Mouse (Mus musculus) neural tube, embryonic 15.5 days (tissue): ENCODE measurements around the gene E130114P18Rik. TPM values are rescaled to one million over a fixed set of nuclear protein-coding genes. Genes with fewer than 3 reads are reported as not detected.

Source experiments
- ATAC-seq: fragments of 200-750 bp; cut with Nextera tagmentation; 2 replicates; pipeline ENCODE4 v1.8.0; 2017; ENCODE audit warnings: mild to moderate bottlenecking, moderate TSS enrichment, moderate library complexity; ENCODE audit not compliant: low FRiP score
- H3K27ac ChIP-seq: fragments of 300-500 bp; sonication (generic); replicated peaks from 2 replicates; pipeline ENCODE4 v1.5.1; 2015; ENCODE audit warnings: mild to moderate bottlenecking, inconsistent platforms
- H3K27me3 ChIP-seq: fragments of 300-500 bp; sonication (generic); replicated peaks from 2 replicates; pipeline ENCODE4 v1.6.1; 2015; ENCODE audit warnings: inconsistent platforms
- H3K36me3 ChIP-seq: fragments of 300-500 bp; sonication (generic); 2 replicates; pipeline ENCODE4 v1.6.1; 2015; ENCODE audit warnings: inconsistent platforms
- H3K4me1 ChIP-seq: fragments of 300-500 bp; sonication (generic); 2 replicates; pipeline ENCODE4 v1.6.1; 2015; ENCODE audit warnings: inconsistent platforms
- H3K4me2 ChIP-seq: fragments of 300-500 bp; sonication (generic); 2 replicates; pipeline ENCODE4 v1.6.1; 2015; ENCODE audit warnings: inconsistent platforms, mild to moderate bottlenecking, moderate library complexity
- H3K4me3 ChIP-seq: fragments of 300-500 bp; sonication (generic); replicated peaks from 2 replicates; pipeline ENCODE4 v1.5.1; 2015; ENCODE audit warnings: mild to moderate bottlenecking, inconsistent platforms
- H3K9ac ChIP-seq: fragments of 300-500 bp; sonication (generic); replicated peaks from 2 replicates; pipeline ENCODE4 v1.6.1; 2015; ENCODE audit warnings: mild to moderate bottlenecking, inconsistent platforms
- H3K9me3 ChIP-seq: fragments of 300-500 bp; sonication (generic); replicated peaks from 2 replicates; pipeline ENCODE4 v1.6.1; 2016; ENCODE audit warnings: inconsistent platforms
- WGBS: fragments of 180-500 bp; shearing (Covaris S2); methylation state at CpG from one replicate; pipeline ENCODE4 v1.1.7; 2015; ENCODE audit warnings: mixed read lengths; 5-methylcytosine and 5-hydroxymethylcytosine counted together
- polyA plus RNA-seq: library from polyadenylated mRNA; unstranded; fragments of >200 nt; fragmentation: Nextera tagmentation; extraction: Ambion mirVana; gene quantifications from 2 replicates; pipeline ENCODE4 v1.2.1, GENCODE M21; 2015

Gene E130114P18Rik
- polyA plus RNA-seq, 1 experiment from 2014 or later, result 18.4 TPM

GRCm38 (mm10) chr4:97774446-97774950 is 3.4 kb downstream of the E130114P18Rik start:
- H3K4me1 ChIP-seq, result peaks cover 35% of the 10 kb centered on the region
- peak overlapping the region; percentile 79 for H3K27ac ChIP-seq
- WGBS, result 23% methylated on average over 4 of the region's 4 CpGs
- H3K27me3 ChIP-seq, result peaks cover 4% of the 10 kb centered on the region
- no peak overlapping the region for H3K9ac ChIP-seq
- no peak for ATAC-seq
- H3K4me3 ChIP-seq, result peak overlapping the region; percentile 21
- H3K9me3 ChIP-seq, result no peaks in the 10 kb centered on the region
- no peaks in the 10 kb centered on the region for H3K36me3 ChIP-seq
- H3K4me2 ChIP-seq, result peak overlapping the region; percentile 65

- 42% methylated on average over 2 of the region's 2 CpGs for WGBS
- peaks cover 35% of the 10 kb centered on the region for H3K4me1 ChIP-seq
- 0 out of 2 replicates have a peak overlapping the region, but pooled peaks have one; percentile 11 for H3K9ac ChIP-seq
- no peaks in the 10 kb centered on the region for H3K36me3 ChIP-seq
- H3K27ac ChIP-seq, result peak overlapping the region; percentile 68
- no peak for ATAC-seq
- H3K4me3 ChIP-seq, result peak overlapping the region; percentile 53
- peaks cover 4% of the 10 kb centered on the region for H3K27me3 ChIP-seq
- peak overlapping the region; percentile 70 for H3K4me2 ChIP-seq
- no peaks in the 10 kb centered on the region for H3K9me3 ChIP-seq
Measured at GRCm38 (mm10) chr4:97773791-97774190, 4.1 kb downstream of the E130114P18Rik start.

- Histone ChIP-seq H3K36me3 (no peaks in the 10 kb centered on the region), H3K9ac (peak overlapping the region; percentile 47), H3K27ac (peak overlapping the region; percentile 87), H3K9me3 (no peaks in the 10 kb centered on the region), H3K4me2 (peak overlapping the region; percentile 70), H3K4me3 (peak overlapping the region; percentile 53), H3K4me1 (peaks cover 35% of the 10 kb centered on the region), H3K27me3 (peaks cover 4% of the 10 kb centered on the region)
- under 1% methylated on average over 14 of the region's 14 CpGs for WGBS
- ATAC-seq, result peak; percentile 70
Measured at GRCm38 (mm10) chr4:97773110-97773593, 4.7 kb downstream of the E130114P18Rik start.

GRCm38 (mm10) chr4:97772641-97773040 is 5.2 kb downstream of the E130114P18Rik start, which contains the start of gene Nfia:
Gene Nfia, plus strand, starts transcription at chr4:97772734.
- Histone ChIP-seq H3K4me2 (peak within 1 kb of the TSS; percentile 70), H3K9me3 (no peaks in the 10 kb centered on the region), H3K9ac (peak within 1 kb of the TSS; percentile 47), H3K4me1 (peaks cover 35% of the 10 kb centered on the region), H3K4me3 (peak within 1 kb of the TSS; percentile 53), H3K36me3 (no peaks in the 10 kb centered on the region), H3K27ac (peak within 1 kb of the TSS; percentile 87), H3K27me3 (peaks cover 4% of the 10 kb centered on the region)
- no peak for ATAC-seq
- WGBS, result under 1% methylated on average over 9 of the region's 9 CpGs

DNA sequence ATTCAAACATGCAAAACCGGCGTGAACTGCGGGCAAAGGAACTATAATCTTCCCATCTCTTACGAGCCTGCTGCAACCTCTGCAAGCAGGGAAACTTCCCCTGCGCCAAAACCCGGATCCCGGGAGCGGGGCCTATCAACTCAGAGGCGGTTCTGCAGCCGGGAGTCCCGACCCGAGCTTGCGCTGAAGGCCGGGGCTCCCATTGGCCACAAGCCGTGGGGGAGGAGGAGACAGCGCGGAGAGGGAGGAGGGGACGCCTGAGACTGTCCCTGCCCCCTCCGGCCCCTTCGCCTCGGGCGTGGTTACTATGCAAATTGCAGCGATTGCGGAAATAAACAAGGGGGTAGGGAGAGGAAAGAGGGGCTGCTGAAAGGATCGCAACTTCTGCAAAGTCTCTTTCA is 5.8 kb downstream of the E130114P18Rik start:
- Histone ChIP-seq H3K9ac (peak overlapping the region; percentile 47), H3K4me2 (peak overlapping the region; percentile 70), H3K27ac (peak overlapping the region; percentile 87), H3K4me3 (peak overlapping the region; percentile 53), H3K36me3 (no peaks in the 10 kb centered on the region), H3K9me3 (no peaks in the 10 kb centered on the region), H3K27me3 (peaks cover 4% of the 10 kb centered on the region), H3K4me1 (peaks cover 35% of the 10 kb centered on the region)
- ATAC-seq, result peak; percentile 93
- under 1% methylated on average over 25 of the region's 25 CpGs for WGBS

DNA sequence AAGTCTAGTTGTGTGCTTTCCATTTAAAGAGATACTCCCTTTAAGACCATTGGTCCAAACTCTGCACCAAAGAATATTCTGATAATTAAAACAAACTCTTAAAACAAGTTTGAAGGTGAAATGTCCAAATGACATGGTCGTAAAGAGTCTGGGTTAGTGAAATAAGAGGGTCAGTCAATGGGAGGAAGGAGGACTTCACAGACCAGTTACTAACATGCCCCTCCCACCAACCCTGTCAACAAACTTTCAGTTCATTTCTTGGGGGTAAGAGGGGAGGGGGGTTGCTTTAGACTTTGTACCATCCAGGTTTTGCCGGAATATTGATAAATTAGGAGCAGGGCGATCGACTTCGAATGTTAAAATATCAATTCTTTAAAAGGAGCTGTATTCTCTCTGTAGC is 6.5 kb downstream of the E130114P18Rik start:
- WGBS, result 13% methylated on average over 5 of the region's 5 CpGs
- peak overlapping the region; percentile 47 for H3K9ac ChIP-seq

GRCm38 (mm10) chr4:97769861-97770260 is 8.0 kb downstream of the E130114P18Rik start:
- no peak overlapping the region for H3K4me2 ChIP-seq
- no peak overlapping the region for H3K9ac ChIP-seq
- H3K27me3 ChIP-seq, result peaks cover under 1% of the 10 kb centered on the region; the same call in 1 of the 2 replicates
- no CpG with 5 or more reads among the region's 1 CpGs for WGBS
- H3K4me1 ChIP-seq, result peaks cover 16% of the 10 kb centered on the region
- no peak overlapping the region for H3K4me3 ChIP-seq
- H3K9me3 ChIP-seq, result no peaks in the 10 kb centered on the region
- ATAC-seq, result no peak
- H3K36me3 ChIP-seq, result no peaks in the 10 kb centered on the region
- no peak overlapping the region for H3K27ac ChIP-seq

More for the DNA sequence above, 6.5 kb downstream of the E130114P18Rik start:
- Histone ChIP-seq H3K4me2 (peak overlapping the region; percentile 70), H3K27me3 (peaks cover 4% of the 10 kb centered on the region), H3K4me3 (peak overlapping the region; percentile 53), H3K27ac (peak overlapping the region; percentile 87), H3K36me3 (no peaks in the 10 kb centered on the region), H3K9me3 (no peaks in the 10 kb centered on the region), H3K4me1 (peaks cover 29% of the 10 kb centered on the region)
- ATAC-seq, result no peak; the same call in 1 of the 2 replicates

- Histone ChIP-seq H3K4me3 (no peak overlapping the region), H3K36me3 (no peaks in the 10 kb centered on the region), H3K4me1 (peaks cover 5% of the 10 kb centered on the region; the same call in 1 of the 2 replicates), H3K4me2 (no peak overlapping the region), H3K9me3 (no peaks in the 10 kb centered on the region), H3K27ac (no peak overlapping the region), H3K9ac (no peak overlapping the region), H3K27me3 (no peaks in the 10 kb centered on the region)
- no peak for ATAC-seq
- WGBS, result 94% methylated on average over 5 of the region's 5 CpGs
Measured at GRCm38 (mm10) chr4:97767516-97767915, 10.4 kb downstream of the E130114P18Rik start.

- Histone ChIP-seq H3K4me1 (peaks cover 5% of the 10 kb centered on the region; the same call in 1 of the 2 replicates), H3K9ac (no peak overlapping the region), H3K27me3 (no peaks in the 10 kb centered on the region), H3K27ac (no peak overlapping the region), H3K4me3 (no peak overlapping the region), H3K36me3 (no peaks in the 10 kb centered on the region), H3K9me3 (no peaks in the 10 kb centered on the region), H3K4me2 (no peak overlapping the region)
- ATAC-seq, result no peak
- 78% methylated on average over 4 of the region's 4 CpGs for WGBS
Measured at GRCm38 (mm10) chr4:97767025-97767424, 10.9 kb downstream of the E130114P18Rik start.

GRCm38 (mm10) chr4:97766100-97766499 is 11.8 kb downstream of the E130114P18Rik start:
- ATAC-seq, result no peak
- H3K4me1 ChIP-seq, result no peaks in the 10 kb centered on the region
- no peak overlapping the region for H3K4me3 ChIP-seq
- H3K27me3 ChIP-seq, result no peaks in the 10 kb centered on the region
- no peak overlapping the region for H3K9ac ChIP-seq
- H3K9me3 ChIP-seq, result no peaks in the 10 kb centered on the region
- WGBS, result 79% methylated on average over 3 of the region's 3 CpGs
- no peak overlapping the region for H3K27ac ChIP-seq
- no peaks in the 10 kb centered on the region for H3K36me3 ChIP-seq
- H3K4me2 ChIP-seq, result no peak overlapping the region

- no peak overlapping the region for H3K9ac ChIP-seq
- no peaks in the 10 kb centered on the region for H3K4me1 ChIP-seq
- no peaks in the 10 kb centered on the region for H3K36me3 ChIP-seq
- ATAC-seq, result no peak
- no peaks in the 10 kb centered on the region for H3K27me3 ChIP-seq
- no peak overlapping the region for H3K27ac ChIP-seq
- WGBS, result 86% methylated on average over 4 of the region's 4 CpGs
- no peaks in the 10 kb centered on the region for H3K9me3 ChIP-seq
- H3K4me2 ChIP-seq, result no peak overlapping the region
- no peak overlapping the region for H3K4me3 ChIP-seq
Measured at GRCm38 (mm10) chr4:97765341-97766020, 12.4 kb downstream of the E130114P18Rik start.

DNA sequence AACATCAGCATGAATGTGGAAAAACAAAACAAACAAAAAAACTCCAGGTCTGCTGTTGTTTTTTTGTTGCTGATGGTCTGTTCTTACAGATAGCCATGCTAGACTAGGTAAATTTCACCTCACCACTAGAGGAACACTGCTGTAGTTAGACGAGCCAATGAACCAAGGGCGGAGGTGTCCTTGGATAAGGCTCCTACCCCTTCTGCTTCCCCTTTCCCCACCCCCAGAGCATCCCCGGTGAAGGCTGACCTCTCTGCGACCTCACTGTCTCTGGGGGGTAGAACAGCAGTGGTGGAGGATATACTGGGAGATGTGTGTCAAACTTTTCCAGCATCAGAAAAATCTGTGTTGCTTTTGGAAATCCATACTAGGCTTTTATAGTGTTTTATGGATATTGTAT is 13.3 kb downstream of the E130114P18Rik start:
- Histone ChIP-seq H3K4me2 (no peak overlapping the region), H3K36me3 (no peaks in the 10 kb centered on the region), H3K9ac (no peak overlapping the region), H3K27me3 (no peaks in the 10 kb centered on the region), H3K9me3 (no peaks in the 10 kb centered on the region), H3K27ac (no peak overlapping the region), H3K4me1 (no peaks in the 10 kb centered on the region), H3K4me3 (no peak overlapping the region)
- no peak for ATAC-seq
- WGBS, result 37% methylated on average over 4 of the region's 4 CpGs
